Mouse (Mus musculus) CH12F3 (cell line): ENCODE measurements around the gene Fut4.
"Not testable (repeated sequence)": the region's sequence is repeated elsewhere in the genome, so short reads cannot be mapped to it uniquely, and the experiment has no call there.

ENCODE experiments used
- in situ Hi-C: fragments of 300-500 bp; cut with MboI; formaldehyde crosslinking; loops from 2 replicates; pipeline ENCODE4 v1.14.3; 2020; ENCODE audit warnings: low sequenced_read_pairs

Gene Fut4

DNA sequence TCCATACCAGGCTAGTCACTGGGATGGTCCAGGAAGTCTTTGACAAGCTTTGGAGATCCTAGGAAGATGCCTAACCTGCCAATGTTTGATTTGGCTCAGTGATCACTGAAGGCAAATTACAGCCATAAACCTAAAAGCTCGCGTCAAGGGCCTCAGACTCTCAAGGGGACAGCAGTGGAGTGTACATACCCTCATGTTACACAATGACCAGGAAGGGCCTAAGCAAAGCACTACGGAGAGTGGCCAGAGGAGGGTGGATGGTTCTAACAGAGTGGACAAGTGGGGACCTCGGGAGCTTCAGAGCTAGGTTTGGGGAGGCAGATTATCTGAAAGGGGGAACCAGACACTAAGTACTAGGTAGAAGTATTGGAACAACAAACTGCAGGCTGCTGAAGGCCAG, 25.6 kb downstream of the Fut4 start:
- in situ Hi-C loops = no loop called here

DNA sequence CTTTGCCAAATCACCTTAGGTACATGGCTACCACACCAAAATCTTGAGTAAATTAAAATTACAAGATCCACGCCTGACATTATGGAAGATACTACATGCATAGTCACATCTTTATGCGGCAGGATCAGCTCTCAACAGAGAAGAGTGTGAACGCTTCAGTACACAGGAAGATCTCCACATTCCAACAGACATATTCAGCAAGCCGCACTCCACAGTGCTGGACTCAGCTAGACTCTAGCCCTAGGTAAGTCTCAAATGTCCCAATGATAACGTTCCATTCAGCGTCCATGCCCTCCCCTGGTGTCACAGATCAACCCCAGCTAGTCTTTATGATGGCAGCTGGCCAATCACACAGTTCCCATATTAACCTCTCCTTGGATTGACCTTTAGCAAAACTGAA, 26.2 kb downstream of the Fut4 start:
- in situ Hi-C loops = no loop called here

DNA sequence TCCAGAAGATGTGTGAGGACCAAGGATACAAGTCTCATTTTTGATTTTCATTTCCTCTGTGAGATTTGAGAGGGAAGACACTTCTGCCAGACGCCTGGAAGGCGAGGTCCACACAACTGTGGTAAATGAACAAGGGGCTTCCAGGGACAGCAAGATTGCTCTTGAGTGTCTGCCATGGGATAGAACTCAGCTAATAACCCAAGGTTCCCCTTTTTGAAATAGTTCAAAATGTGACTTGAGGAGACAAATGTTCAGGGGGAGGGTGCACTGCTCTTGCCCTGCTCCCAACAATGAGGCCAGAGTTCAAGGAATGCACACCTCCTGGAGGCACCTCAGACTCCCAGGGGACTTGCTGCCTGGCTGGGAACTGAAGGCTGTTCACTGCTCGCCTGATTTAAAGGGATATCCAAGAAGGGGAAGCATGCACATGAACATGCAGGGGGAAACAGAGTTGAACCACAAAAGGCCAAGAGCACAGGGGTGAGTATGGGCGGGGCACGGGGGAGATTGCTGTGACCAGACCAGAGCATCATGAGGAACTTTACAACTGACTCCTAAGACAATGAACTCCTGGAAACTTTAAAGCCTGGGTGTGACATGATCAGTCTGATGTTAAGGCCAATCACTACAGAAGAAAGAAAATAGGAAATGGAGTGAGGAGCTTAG, 27.3 kb downstream of the Fut4 start:
- in situ Hi-C loops = no loop called here

DNA sequence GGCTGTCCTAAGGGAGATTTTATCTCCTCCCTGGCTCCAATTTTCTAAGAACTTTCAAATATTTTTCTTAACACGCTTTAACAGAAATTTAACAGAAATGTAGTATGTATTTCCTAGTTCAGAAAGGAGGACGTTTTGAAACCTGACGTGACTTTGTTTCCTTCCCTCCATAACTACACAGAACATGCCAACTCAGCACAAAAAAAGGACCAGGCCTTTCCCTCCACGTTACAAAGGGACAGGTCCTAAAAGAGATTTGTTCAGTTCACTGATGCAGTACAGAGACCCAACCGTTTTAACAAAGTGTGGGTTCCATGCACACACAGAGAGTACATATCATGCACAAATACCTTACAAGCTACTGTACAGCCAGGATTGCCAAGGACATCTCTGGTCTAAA, 30.6 kb downstream of the Fut4 start:
- in situ Hi-C loops = no loop called here

DNA sequence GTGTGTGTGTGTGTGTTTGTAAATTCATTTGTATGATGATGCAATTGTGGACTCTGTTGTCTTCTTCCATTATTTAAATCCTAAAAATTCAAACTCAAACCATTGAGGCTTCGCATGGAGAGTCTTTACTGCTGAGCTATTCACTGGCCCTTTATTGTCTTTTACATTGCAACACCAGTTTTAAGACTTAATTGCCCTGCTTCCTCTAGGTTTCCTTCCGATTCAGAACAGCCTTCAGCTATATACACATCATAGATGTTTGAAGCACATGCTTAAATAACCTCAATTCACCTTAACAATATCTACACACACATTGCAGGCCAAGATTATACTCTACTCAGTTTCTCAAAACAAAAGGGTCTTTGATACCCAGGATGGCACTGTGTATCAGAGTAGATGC, 31.8 kb downstream of the Fut4 start:
- in situ Hi-C loops = no loop called here

DNA sequence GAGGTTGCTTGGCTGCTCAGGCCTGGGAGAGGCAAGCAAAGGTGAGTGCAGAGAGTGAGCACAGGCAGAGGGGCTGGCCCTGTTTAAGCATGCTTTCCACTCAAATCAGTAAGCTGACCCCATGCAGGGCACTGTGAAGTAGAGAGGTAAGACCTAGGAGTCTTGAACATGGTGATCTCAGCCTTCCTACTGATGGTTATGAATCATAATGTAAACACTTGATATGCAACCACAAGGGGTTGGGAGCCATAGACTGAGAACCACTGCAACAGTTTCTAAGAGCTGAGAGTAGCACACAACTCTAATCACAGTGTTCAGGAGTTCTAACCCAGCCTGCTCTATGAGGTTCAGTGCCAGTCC, 33.9 kb downstream of the Fut4 start:
- in situ Hi-C loops = no loop called here

DNA sequence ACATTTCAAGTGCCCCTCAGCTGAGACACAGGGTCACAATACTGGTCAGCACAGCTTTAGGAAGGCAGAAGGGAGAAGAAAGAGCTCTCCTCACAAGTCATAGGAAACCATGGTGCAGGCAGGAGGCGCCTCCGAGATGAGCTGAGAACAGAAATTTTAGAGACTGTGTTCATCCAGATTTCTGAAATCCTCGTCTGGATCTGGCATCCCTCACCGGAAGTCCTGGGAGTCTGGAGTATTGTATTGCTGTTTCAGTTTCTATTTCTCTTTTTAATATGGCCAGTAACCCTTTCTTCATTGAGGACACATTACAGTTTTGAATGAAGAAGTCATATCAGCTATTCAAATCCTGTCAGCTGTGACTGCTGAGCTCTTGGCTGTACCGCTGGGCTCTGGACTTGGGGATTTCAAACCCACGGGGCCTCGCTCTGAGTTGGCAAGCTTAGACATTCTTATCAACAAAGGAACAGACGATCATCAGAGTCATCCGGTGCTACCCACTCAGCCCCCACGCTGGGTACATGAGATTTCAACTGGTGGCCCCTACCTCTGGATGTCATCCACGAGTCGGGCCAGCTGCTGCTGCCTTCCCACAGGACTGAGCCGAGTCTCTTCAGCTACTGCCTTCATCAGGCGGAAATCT, 34.4 kb downstream of the Fut4 start:
- in situ Hi-C loops = no loop called here

DNA sequence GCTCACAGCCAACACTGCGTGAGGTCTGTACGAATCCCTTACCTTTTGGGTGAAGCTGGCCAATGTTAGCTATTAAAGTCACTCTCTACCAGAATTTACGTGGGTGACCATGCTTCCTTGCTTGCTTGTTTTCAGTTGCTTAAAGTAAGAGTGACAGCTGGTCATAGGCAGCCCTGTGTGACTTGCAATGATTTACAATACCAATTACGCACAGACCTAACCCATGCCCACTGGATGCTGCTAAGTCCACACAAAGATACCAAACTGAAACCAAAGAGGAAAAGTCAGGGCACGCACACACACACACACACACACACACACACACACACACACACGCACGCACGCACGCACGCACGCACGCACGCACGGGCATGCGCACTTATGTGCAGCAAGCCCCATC, 36.9 kb downstream of the Fut4 start:
- in situ Hi-C loops = no loop called here

DNA sequence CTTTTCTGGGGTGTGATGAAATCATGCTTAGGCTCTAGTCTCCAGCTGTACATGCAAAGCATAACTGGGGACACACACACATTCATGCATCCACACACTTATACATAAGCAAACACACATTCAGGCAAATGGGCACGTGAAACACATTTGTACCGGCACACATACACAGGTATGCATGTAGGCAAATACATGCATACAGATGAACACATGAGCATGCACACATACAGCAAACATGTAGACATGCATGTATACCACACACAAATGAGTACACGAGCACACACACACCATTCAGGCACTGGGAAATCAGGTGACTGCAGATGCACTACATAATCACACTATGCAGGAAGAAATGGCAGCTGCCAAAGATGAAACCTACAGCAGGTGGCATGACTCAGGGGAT, 41.3 kb downstream of the Fut4 start:
- in situ Hi-C loops = no loop called here

DNA sequence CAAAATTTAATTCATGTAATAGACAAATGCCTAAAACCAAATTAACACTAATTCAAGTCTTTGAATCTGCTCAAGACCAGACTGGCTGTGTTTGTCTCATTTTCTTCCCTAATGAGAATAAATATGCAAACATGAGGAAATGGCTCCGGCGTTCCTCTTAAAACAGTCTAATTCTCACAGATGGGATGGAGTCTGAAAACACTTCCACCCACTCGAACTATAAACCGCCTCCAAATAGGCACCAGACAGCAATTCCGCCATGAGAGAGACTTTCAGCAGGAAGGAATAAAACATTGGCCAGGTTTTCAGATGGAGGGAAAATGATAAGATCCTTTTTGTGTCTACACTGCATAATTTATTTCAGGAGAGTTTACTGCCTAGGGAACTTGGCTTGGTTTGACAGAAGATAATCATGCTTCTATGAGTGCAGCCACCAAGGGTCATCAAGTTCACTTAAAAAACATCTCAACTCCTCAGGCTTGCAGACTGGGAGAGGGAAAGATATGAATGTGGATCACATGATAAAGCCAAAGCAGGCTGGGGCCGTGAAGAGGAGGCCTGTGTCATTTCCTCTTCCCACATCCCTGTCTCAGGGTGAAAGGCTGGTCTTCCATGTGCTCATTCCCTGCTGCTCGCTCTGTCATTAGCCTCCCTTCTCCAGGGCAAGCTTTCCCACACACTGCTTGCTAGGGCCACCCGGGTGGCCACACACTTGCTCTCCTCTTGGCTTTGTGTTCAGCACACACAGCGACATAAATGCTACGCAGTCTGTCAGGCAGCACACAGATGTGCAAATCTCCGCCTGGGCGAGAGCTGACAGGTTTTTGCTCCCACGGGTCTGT, 46.7 kb downstream of the Fut4 start:
- in situ Hi-C loops = no loop called here

DNA sequence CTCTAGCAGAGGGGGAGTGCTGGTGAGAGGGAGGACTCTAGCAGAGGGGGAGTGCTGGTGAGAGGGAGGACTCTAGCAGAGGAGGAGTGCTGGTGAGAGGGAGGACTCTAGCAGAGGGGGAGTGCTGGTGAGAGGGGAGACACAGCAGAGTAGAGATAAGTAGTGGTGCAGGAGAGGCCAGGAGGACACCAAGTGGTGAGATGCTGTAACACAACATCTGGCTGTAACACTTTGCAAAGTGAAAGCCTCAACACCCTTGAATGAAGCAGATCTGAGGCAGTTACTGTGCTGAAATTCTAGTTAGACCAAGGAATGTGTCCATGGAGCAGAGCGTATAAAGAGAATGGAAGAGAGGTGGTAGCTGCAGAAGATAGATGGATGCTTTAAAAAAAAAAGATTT, 51.4 kb downstream of the Fut4 start:
- in situ Hi-C loops = not testable (repeated sequence)

DNA sequence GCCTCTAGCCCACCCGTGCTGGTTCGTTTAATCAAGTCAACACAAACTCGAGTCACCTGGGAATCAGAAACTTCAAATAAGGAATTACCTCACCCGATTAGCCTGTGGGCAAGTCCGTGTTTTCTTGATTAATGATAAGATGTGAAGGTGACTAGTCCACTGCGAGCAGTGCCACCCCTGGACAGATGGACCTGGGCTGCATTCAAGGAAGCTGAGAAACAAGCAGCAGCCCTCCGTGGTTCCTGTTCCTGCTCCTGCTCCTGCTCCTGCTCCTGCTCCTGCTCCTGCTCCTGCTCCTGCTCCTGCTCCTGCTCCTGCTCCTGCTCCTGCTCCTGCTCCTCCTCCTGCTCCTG, 52.9 kb downstream of the Fut4 start:
- in situ Hi-C loops = loop anchor here (10.0 kb wide), 1 partner anchor 184 kb away; no protein-coding TSS in a partner anchor

DNA sequence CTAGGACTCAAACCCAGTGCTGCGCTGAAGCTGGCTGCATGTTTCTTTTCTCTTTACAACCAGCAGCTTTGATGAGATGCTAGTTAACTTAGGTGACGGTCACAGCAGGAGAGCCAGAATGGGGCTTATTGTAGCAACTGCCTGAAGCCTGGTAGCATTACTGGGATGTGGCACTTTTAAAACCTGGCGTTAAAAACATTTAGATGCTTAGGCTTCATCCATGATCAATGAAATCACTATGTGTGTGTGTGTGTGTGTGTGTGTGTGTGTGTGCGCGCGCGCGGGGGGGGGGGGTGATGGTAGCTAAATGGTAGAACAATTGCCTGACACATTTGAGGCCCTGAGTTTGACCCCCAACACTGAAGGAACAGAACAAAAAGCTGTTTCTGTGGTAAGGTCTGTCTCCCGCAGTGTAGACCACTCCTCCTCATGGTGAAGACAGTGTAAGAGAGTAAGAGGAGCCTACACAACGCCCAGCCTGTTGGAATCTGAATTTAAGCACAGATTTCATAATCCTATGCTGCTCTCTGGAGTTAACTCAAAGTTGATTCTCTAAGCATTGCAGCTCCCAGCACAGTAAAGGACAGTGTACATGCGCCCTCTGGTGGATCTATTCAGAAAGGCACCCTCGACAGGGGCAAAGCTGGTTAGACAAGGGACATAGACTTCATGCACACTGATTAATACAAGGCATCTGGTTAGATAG, 53.5 kb downstream of the Fut4 start:
- in situ Hi-C loops = loop anchor here (10.0 kb wide), 1 partner anchor 184 kb away; no protein-coding TSS in a partner anchor
